Mouse (Mus musculus) midbrain, embryonic 15.5 days (tissue): ENCODE measurements around the gene Arntl2. TPM values are rescaled to one million over a fixed set of nuclear protein-coding genes. Genes with fewer than 3 reads are reported as not detected.

Source experiments
- polyA plus RNA-seq: library from polyadenylated mRNA; unstranded; fragments of >200 nt; fragmentation: Nextera tagmentation; extraction: Ambion mirVana; gene quantifications from 2 replicates; pipeline ENCODE4 v1.2.1, GENCODE M21; 2015

Gene Arntl2
- polyA plus RNA-seq, 1 experiment from 2014 or later: 4.7 TPM

Other genes starting within 250 kb of the Arntl2 start
- 38.7 and 38.8 TPM in 2 replicates for gene Fgfr1op2, start 218.9 kb upstream of the Arntl2 start, polyA plus RNA-seq
- 51.8 and 57.6 TPM in 2 replicates for gene Ints13, start 218.2 kb upstream of the Arntl2 start, polyA plus RNA-seq
- 99.3 and 102 TPM in 2 replicates for gene Med21, start 153.5 kb upstream of the Arntl2 start, polyA plus RNA-seq
- gene Tm7sf3, start 153.2 kb upstream of the Arntl2 start, polyA plus RNA-seq: 26.8 and 30.0 TPM in 2 replicates
- gene Stk38l, start 71.1 kb upstream of the Arntl2 start, polyA plus RNA-seq: 15.4 and 16.3 TPM in 2 replicates
- gene Smco2, start 54.0 kb downstream of the Arntl2 start, polyA plus RNA-seq: not detected in 2 replicates
- gene Ppfibp1, start 92.4 kb downstream of the Arntl2 start, polyA plus RNA-seq: 16.1 and 17.8 TPM in 2 replicates
- 0.08 TPM in 1 of 2 replicates, not detected in the other for gene 1700034J05Rik, start 158.4 kb downstream of the Arntl2 start, polyA plus RNA-seq
- 0.85 and 1.1 TPM in 2 replicates for gene Rep15, start 236.5 kb downstream of the Arntl2 start, polyA plus RNA-seq
- gene Mrps35, start 246.7 kb downstream of the Arntl2 start, polyA plus RNA-seq: 67.8 and 78.9 TPM in 2 replicates